Mouse (Mus musculus): ENCODE measurements around the gene Prkce. TPM values are rescaled to one million over a fixed set of nuclear protein-coding genes. Genes with fewer than 3 reads are reported as not detected.

The Prkce gene
- polyA plus RNA-seq, 1 experiment from 2014 or later = 4.4 TPM

GRCm38 (mm10) chr17:86486657-86487056 is 319.1 kb downstream of the Prkce start:
- no peak for ATAC-seq (ENCODE audit: insufficient read depth, low FRiP score)
- no peak overlapping the region for H3K27ac ChIP-seq (ENCODE audit: low read length)
- no peaks in the 10 kb centered on the region for H3K9me3 ChIP-seq (replicated peaks; ENCODE audit: control insufficient read depth, low read length)
- H3K9ac ChIP-seq (ENCODE audit: low read length) = no peak overlapping the region
- H3K36me3 ChIP-seq (ENCODE audit: control insufficient read depth, insufficient read depth, low read length) = no peaks in the 10 kb centered on the region
- no peak overlapping the region for H3K4me2 ChIP-seq (ENCODE audit: low read depth, low read length)
- H3K27me3 ChIP-seq (ENCODE audit: control insufficient read depth, insufficient read depth, low read length) = no peaks in the 10 kb centered on the region
- H3K4me1 ChIP-seq (ENCODE audit: control insufficient read depth, insufficient read depth, low read length) = no peaks in the 10 kb centered on the region
- H3K4me3 ChIP-seq (replicated peaks; ENCODE audit: low read length) = no peak overlapping the region
- 83% methylated on average over 5 of the region's 5 CpGs for WGBS

DNA sequence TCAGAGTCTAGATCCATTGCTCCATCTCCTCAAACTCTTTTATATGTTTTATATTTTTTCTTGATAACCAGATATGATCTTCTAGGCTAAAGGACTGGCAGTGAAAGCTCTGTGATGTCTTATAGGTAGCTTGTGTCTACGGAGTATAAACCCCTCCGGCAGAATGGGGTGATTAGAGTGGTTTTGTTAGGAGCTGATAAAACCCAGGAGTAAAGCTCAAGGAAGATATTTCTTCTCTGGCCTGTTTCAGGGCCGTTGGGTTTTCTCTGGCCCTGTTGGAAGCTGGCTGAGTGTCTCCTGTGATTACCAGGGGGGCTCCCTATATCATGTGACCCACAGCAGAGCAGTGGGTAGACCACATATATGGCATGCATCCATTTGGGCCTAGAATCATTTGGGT is 319.9 kb downstream of the Prkce start:
- Histone ChIP-seq H3K9me3 (replicated peaks; ENCODE audit: control insufficient read depth, low read length) (no peaks in the 10 kb centered on the region), H3K27ac (ENCODE audit: low read length) (no peak overlapping the region), H3K27me3 (ENCODE audit: control insufficient read depth, insufficient read depth, low read length) (no peaks in the 10 kb centered on the region), H3K4me2 (ENCODE audit: low read depth, low read length) (no peak overlapping the region), H3K36me3 (ENCODE audit: control insufficient read depth, insufficient read depth, low read length) (no peaks in the 10 kb centered on the region), H3K4me1 (ENCODE audit: control insufficient read depth, insufficient read depth, low read length) (no peaks in the 10 kb centered on the region), H3K4me3 (replicated peaks; ENCODE audit: low read length) (no peak overlapping the region), H3K9ac (ENCODE audit: low read length) (no peak overlapping the region)
- ATAC-seq (ENCODE audit: insufficient read depth, low FRiP score) = no peak
- WGBS = 79% methylated on average over 3 of the region's 3 CpGs

- ATAC-seq (ENCODE audit: insufficient read depth, low FRiP score) = no peak
- no peak overlapping the region for H3K4me3 ChIP-seq (replicated peaks; ENCODE audit: low read length)
- H3K36me3 ChIP-seq (ENCODE audit: control insufficient read depth, insufficient read depth, low read length) = no peaks in the 10 kb centered on the region
- no peak overlapping the region for H3K4me2 ChIP-seq (ENCODE audit: low read depth, low read length)
- H3K4me1 ChIP-seq (ENCODE audit: control insufficient read depth, insufficient read depth, low read length) = 0 out of 2 replicates have a peak, but pooled peaks cover 2% of the 10 kb centered on the region
- no peak overlapping the region for H3K27ac ChIP-seq (ENCODE audit: low read length)
- H3K9me3 ChIP-seq (replicated peaks; ENCODE audit: control insufficient read depth, low read length) = no peaks in the 10 kb centered on the region
- H3K9ac ChIP-seq (ENCODE audit: low read length) = no peak overlapping the region
- H3K27me3 ChIP-seq (ENCODE audit: control insufficient read depth, insufficient read depth, low read length) = no peaks in the 10 kb centered on the region
- WGBS = 86% methylated on average over 10 of the region's 10 CpGs
Measured at GRCm38 (mm10) chr17:86489827-86490226, 322.2 kb downstream of the Prkce start.

GRCm38 (mm10) chr17:86492376-86492775 is 324.8 kb downstream of the Prkce start:
- Histone ChIP-seq H3K27ac (ENCODE audit: low read length) (no peak overlapping the region), H3K9ac (ENCODE audit: low read length) (no peak overlapping the region), H3K4me3 (replicated peaks; ENCODE audit: low read length) (no peak overlapping the region), H3K4me2 (ENCODE audit: low read depth, low read length) (no peak overlapping the region), H3K4me1 (ENCODE audit: control insufficient read depth, insufficient read depth, low read length) (0 out of 2 replicates have a peak, but pooled peaks cover 2% of the 10 kb centered on the region), H3K36me3 (ENCODE audit: control insufficient read depth, insufficient read depth, low read length) (no peaks in the 10 kb centered on the region), H3K9me3 (replicated peaks; ENCODE audit: control insufficient read depth, low read length) (no peaks in the 10 kb centered on the region), H3K27me3 (ENCODE audit: control insufficient read depth, insufficient read depth, low read length) (no peaks in the 10 kb centered on the region)
- no peak for ATAC-seq (ENCODE audit: insufficient read depth, low FRiP score)
- 69% methylated on average over 7 of the region's 7 CpGs for WGBS

DNA sequence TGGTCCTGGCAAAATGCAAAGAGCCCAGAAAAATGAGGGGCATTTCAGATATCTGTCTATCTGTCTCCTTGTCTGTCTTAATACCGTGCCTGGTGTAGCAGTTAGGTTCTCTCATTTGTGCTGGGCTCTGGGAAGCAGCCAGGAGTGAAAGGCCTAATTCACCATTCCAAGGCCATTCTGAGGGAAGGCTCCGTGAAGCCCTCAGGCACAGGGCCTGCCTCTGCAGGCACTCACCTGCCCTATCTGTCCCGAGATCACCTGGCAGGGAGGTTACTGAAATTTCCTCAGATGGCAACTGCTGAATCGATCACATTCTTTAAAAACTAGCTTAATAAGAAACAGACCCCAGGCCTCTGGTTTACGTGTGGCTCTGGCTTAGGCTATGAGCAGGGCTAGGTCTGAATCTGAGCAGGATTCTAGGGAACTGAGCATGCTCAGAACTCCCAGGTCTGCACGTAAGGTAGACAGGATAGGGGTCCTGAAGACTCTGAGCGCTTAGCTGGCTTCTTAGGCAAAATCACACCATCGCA is 326.4 kb downstream of the Prkce start:
- Histone ChIP-seq H3K36me3 (ENCODE audit: control insufficient read depth, insufficient read depth, low read length) (no peaks in the 10 kb centered on the region), H3K9ac (ENCODE audit: low read length) (peak overlapping the region; percentile 21), H3K4me3 (replicated peaks; ENCODE audit: low read length) (no peak overlapping the region), H3K27me3 (ENCODE audit: control insufficient read depth, insufficient read depth, low read length) (no peaks in the 10 kb centered on the region), H3K4me2 (ENCODE audit: low read depth, low read length) (no peak overlapping the region), H3K9me3 (replicated peaks; ENCODE audit: control insufficient read depth, low read length) (no peaks in the 10 kb centered on the region), H3K4me1 (ENCODE audit: control insufficient read depth, insufficient read depth, low read length) (0 out of 2 replicates have a peak, but pooled peaks cover 2% of the 10 kb centered on the region), H3K27ac (ENCODE audit: low read length) (no peak overlapping the region)
- ATAC-seq (ENCODE audit: insufficient read depth, low FRiP score) = no peak
- WGBS = 72% methylated on average over 8 of the region's 8 CpGs

DNA sequence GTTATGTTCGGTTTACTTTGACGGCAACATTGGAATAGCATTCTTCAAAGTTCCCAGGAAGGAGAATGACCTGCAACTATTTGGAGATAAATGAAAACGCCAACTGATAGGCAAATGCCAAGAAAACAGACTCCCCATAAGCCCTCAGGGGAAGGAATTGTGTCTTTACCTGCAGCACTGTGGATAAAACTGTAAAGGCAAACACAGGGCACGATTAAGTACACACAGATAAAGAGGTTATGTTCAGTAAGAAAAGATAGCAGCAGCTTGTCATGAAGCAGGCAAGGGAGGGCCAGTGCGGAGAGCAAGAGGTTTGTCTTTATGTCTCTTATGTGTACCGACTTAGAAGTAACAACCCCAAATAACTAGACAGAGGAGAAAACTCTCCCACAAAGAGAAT is 326.9 kb downstream of the Prkce start:
- Histone ChIP-seq H3K27ac (ENCODE audit: low read length) (no peak overlapping the region), H3K36me3 (ENCODE audit: control insufficient read depth, insufficient read depth, low read length) (no peaks in the 10 kb centered on the region), H3K27me3 (ENCODE audit: control insufficient read depth, insufficient read depth, low read length) (no peaks in the 10 kb centered on the region), H3K4me1 (ENCODE audit: control insufficient read depth, insufficient read depth, low read length) (0 out of 2 replicates have a peak, but pooled peaks cover 2% of the 10 kb centered on the region), H3K9me3 (replicated peaks; ENCODE audit: control insufficient read depth, low read length) (no peaks in the 10 kb centered on the region), H3K4me2 (ENCODE audit: low read depth, low read length) (no peak overlapping the region), H3K9ac (ENCODE audit: low read length) (no peak overlapping the region), H3K4me3 (replicated peaks; ENCODE audit: low read length) (no peak overlapping the region)
- 58% methylated on average over 6 of the region's 6 CpGs for WGBS
- ATAC-seq (ENCODE audit: insufficient read depth, low FRiP score) = no peak

DNA sequence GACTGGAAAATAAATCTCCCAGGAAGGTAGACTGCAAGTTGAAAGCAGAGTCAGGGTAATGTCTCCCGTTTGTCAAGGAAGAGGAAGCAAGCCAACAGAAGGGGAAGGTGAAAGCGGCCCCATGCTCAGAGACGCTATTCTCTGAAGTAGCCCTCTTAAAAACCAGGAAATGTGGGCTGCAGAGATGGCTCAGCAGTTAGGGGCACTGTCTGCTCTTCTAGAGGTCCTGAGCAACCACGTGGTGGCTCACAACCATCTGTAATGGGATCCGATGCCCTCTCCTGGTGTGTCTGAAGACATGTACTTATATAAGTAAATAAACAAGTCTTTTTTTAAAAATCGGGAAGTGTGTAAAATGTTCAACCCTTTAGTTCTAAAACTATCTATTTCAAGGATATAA is 327.3 kb downstream of the Prkce start:
- no peaks in the 10 kb centered on the region for H3K27me3 ChIP-seq (ENCODE audit: control insufficient read depth, insufficient read depth, low read length)
- H3K4me1 ChIP-seq (ENCODE audit: control insufficient read depth, insufficient read depth, low read length) = 0 out of 2 replicates have a peak, but pooled peaks cover 2% of the 10 kb centered on the region
- no peak overlapping the region for H3K4me3 ChIP-seq (replicated peaks; ENCODE audit: low read length)
- 48% methylated on average over 6 of the region's 6 CpGs for WGBS
- no peaks in the 10 kb centered on the region for H3K9me3 ChIP-seq (replicated peaks; ENCODE audit: control insufficient read depth, low read length)
- ATAC-seq (ENCODE audit: insufficient read depth, low FRiP score) = no peak
- no peak overlapping the region for H3K9ac ChIP-seq (ENCODE audit: low read length)
- H3K27ac ChIP-seq (ENCODE audit: low read length) = no peak overlapping the region
- H3K4me2 ChIP-seq (ENCODE audit: low read depth, low read length) = no peak overlapping the region
- no peaks in the 10 kb centered on the region for H3K36me3 ChIP-seq (ENCODE audit: control insufficient read depth, insufficient read depth, low read length)

DNA sequence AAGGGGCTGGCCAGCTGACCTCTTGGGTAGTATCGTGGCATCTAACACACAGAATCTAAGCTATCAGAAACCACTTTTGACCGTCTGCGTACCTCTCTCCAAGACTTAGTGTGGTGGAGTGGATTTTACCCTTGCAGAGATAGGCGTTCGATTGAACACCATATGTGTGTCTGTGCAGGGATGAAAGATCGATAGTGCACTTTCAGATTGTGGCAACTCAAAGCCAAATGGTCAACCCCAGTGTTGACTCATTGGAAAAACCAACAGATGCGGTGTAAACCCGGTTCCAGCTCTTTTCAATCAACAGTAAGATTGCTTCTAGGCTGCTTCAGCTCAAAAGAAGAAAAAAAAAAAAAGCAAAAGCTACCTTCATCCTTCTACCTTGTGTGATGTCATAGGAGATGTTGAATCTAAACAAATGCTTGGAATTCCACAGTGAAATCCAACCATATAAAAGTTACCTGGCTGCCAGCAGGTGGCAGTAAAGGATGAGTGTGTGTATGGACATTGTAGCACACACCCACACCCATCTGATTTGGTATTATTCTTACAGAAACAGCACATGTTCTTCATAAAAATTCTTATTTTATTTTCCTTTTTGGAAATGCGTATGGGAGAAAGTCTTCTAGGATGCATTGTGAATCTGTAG is 328.7 kb downstream of the Prkce start:
- H3K27ac ChIP-seq (ENCODE audit: low read length) = no peak overlapping the region
- 74% methylated on average over 9 of the region's 9 CpGs for WGBS
- no peak overlapping the region for H3K4me2 ChIP-seq (ENCODE audit: low read depth, low read length)
- no peaks in the 10 kb centered on the region for H3K36me3 ChIP-seq (ENCODE audit: control insufficient read depth, insufficient read depth, low read length)
- no peaks in the 10 kb centered on the region for H3K9me3 ChIP-seq (replicated peaks; ENCODE audit: control insufficient read depth, low read length)
- ATAC-seq (ENCODE audit: insufficient read depth, low FRiP score) = no peak; the same call in 1 of the 2 replicates
- H3K4me1 ChIP-seq (ENCODE audit: control insufficient read depth, insufficient read depth, low read length) = 0 out of 2 replicates have a peak, but pooled peaks cover 2% of the 10 kb centered on the region
- H3K4me3 ChIP-seq (replicated peaks; ENCODE audit: low read length) = no peak overlapping the region
- no peak overlapping the region for H3K9ac ChIP-seq (ENCODE audit: low read length)
- no peaks in the 10 kb centered on the region for H3K27me3 ChIP-seq (ENCODE audit: control insufficient read depth, insufficient read depth, low read length)

GRCm38 (mm10) chr17:86497302-86497701 is 329.7 kb downstream of the Prkce start:
- no peaks in the 10 kb centered on the region for H3K27me3 ChIP-seq (ENCODE audit: control insufficient read depth, insufficient read depth, low read length)
- 84% methylated on average over 4 of the region's 4 CpGs for WGBS
- no peaks in the 10 kb centered on the region for H3K9me3 ChIP-seq (replicated peaks; ENCODE audit: control insufficient read depth, low read length)
- H3K36me3 ChIP-seq (ENCODE audit: control insufficient read depth, insufficient read depth, low read length) = no peaks in the 10 kb centered on the region
- H3K27ac ChIP-seq (ENCODE audit: low read length) = no peak overlapping the region
- H3K4me2 ChIP-seq (ENCODE audit: low read depth, low read length) = no peak overlapping the region
- H3K4me1 ChIP-seq (ENCODE audit: control insufficient read depth, insufficient read depth, low read length) = 0 out of 2 replicates have a peak, but pooled peaks cover 2% of the 10 kb centered on the region
- H3K9ac ChIP-seq (ENCODE audit: low read length) = no peak overlapping the region
- ATAC-seq (ENCODE audit: insufficient read depth, low FRiP score) = no peak
- H3K4me3 ChIP-seq (replicated peaks; ENCODE audit: low read length) = no peak overlapping the region

Measured in stomach, embryonic 16.5 days (tissue).